Mouse (Mus musculus) midbrain, embryonic 12.5 days (tissue): ENCODE measurements around the gene Rhobtb1. TPM values are rescaled to one million over a fixed set of nuclear protein-coding genes. Genes with fewer than 3 reads are reported as not detected.

ENCODE experiments used
- ATAC-seq: fragments of 200-750 bp; cut with Nextera tagmentation; 2 replicates; pipeline ENCODE4 v1.8.0; 2017; ENCODE audit warnings: low read depth, moderate TSS enrichment, moderate library complexity; ENCODE audit not compliant: low FRiP score
- H3K27ac ChIP-seq: fragments of 300-500 bp; sonication (generic); replicated peaks from 2 replicates; pipeline ENCODE4 v1.5.1; 2016; ENCODE audit warnings: mild to moderate bottlenecking
- H3K27me3 ChIP-seq: fragments of 300-500 bp; sonication (generic); 2 replicates; pipeline ENCODE4 v1.6.1; 2016; ENCODE audit warnings: mild to moderate bottlenecking
- H3K36me3 ChIP-seq: fragments of 300-500 bp; sonication (generic); 2 replicates; pipeline ENCODE4 v1.6.1; 2016
- H3K4me1 ChIP-seq: fragments of 300-500 bp; sonication (generic); 2 replicates; pipeline ENCODE4 v1.6.1; 2016
- H3K4me2 ChIP-seq: fragments of 300-500 bp; sonication (generic); replicated peaks from 2 replicates; pipeline ENCODE4 v1.6.1; 2016; ENCODE audit warnings: mild to moderate bottlenecking, moderate library complexity
- H3K4me3 ChIP-seq: fragments of 300-500 bp; sonication (generic); 2 replicates; pipeline ENCODE4 v1.5.1; 2016; ENCODE audit warnings: mild to moderate bottlenecking
- H3K9ac ChIP-seq: fragments of 300-500 bp; sonication (generic); replicated peaks from 2 replicates; pipeline ENCODE4 v1.6.1; 2016; ENCODE audit warnings: mild to moderate bottlenecking, moderate library complexity
- H3K9me3 ChIP-seq: fragments of 300-500 bp; sonication (generic); 2 replicates; pipeline ENCODE4 v1.6.1; 2016; ENCODE audit warnings: mild to moderate bottlenecking
- WGBS: fragments of 180-500 bp; shearing (Covaris S2); methylation state at CpG from one replicate; pipeline ENCODE4 v1.1.7; 2016; 5-methylcytosine and 5-hydroxymethylcytosine counted together
- polyA plus RNA-seq: library from polyadenylated mRNA; unstranded; fragments of >200 nt; fragmentation: Nextera tagmentation; extraction: Ambion mirVana; gene quantifications from 2 replicates; pipeline ENCODE4 v1.2.1, GENCODE M21; 2016

Rhobtb1 gene
- polyA plus RNA-seq, 1 experiment from 2014 or later, result 21.3 TPM

DNA sequence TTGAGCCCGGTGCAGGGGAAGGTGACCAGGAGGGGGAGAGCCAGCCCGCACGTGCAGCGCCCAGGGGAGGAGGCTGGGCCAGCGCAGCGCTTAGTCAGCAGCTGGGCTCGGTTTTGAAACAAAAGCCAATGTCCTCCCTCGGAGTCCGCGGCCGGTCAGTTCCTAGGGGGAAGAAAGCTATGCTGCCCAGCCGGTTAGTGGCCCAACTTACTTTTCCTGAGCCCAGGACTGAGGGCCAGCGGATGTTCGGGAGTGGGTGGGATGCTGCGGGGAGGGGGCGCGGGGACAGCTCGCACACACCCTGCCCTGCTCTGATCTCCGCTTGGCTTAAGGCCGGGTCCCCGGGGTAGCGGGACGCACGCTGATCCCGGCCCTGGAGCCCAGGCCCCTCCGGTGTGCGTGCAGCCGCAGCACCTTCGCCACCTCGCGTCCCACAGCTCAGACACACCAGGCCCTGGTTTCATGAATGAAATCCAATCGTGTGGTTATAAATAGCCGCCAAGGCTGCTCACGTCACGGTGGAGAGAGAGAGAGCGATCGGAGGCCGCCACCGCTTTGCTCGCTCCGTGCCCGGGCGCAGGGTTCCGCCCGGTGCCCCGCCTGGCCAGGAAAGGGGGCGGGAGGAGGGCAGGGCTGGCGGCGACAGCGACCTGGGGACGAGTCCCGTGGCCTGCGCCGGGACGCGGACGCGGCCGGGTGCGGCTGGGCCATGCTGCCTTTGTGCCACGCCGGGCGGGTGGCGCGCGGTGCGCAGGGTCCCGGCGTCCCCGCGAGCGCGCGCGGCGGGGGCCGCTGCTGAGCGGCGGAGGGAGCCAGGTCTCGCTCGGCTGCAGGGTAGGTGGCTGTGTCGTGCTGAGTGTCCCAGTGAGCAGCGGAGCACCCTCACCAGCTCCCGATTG, 61.6 kb downstream of the Rhobtb1 start, which contains the start of gene A930033H14Rik:
Gene A930033H14Rik (minus strand): TSS at position 557 of the 899 bp plus-strand sequence.
- H3K4me2 ChIP-seq, result peak within 1 kb of the TSS; percentile 81
- peaks cover 14% of the 10 kb centered on the region; the same call in 1 of the 2 replicates for H3K4me1 ChIP-seq
- peak; percentile 93 for ATAC-seq
- peak within 1 kb of the TSS; percentile 88 for H3K9ac ChIP-seq
- peak within 1 kb of the TSS; percentile 78 for H3K4me3 ChIP-seq
- H3K27ac ChIP-seq, result peak within 1 kb of the TSS; percentile 95
- WGBS, result under 1% methylated on average over 71 of the region's 84 CpGs
- H3K27me3 ChIP-seq, result no peaks in the 10 kb centered on the region
- peaks cover 13% of the 10 kb centered on the region; the same call in 1 of the 2 replicates for H3K36me3 ChIP-seq
- 0 out of 2 replicates have a peak, but pooled peaks cover 3% of the 10 kb centered on the region for H3K9me3 ChIP-seq

DNA sequence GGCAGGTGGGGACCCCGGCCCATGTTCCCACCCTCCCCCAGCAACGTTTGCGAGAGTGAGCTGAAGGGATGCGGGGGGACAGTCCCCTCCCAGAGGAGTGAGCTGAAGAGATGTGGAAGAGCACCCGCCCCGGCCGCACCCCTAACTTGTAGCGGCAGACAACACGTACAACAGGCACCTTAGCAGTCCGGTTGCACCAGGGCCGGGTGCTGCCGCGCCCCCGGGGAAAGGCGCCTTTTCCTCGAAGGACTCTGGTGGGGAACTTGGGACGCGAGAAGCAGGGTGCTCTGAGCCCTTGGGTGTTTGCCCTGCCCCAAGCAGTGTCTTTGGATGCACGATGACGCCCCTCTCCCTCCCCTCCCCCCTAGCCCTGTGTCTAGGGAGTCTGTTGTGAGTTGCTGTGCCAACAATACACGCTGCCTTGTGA, 62.2 kb downstream of the Rhobtb1 start:
- ATAC-seq, result peak; percentile 53
- under 1% methylated on average over 19 of the region's 21 CpGs for WGBS
- 0 out of 2 replicates have a peak, but pooled peaks cover 3% of the 10 kb centered on the region for H3K9me3 ChIP-seq
- peak overlapping the region; percentile 78 for H3K4me3 ChIP-seq
- peaks cover 13% of the 10 kb centered on the region; the same call in 1 of the 2 replicates for H3K36me3 ChIP-seq
- H3K4me1 ChIP-seq, result peaks cover 14% of the 10 kb centered on the region; the same call in 1 of the 2 replicates
- no peaks in the 10 kb centered on the region for H3K27me3 ChIP-seq
- peak overlapping the region; percentile 81 for H3K4me2 ChIP-seq
- peak overlapping the region; percentile 95 for H3K27ac ChIP-seq
- H3K9ac ChIP-seq, result peak overlapping the region; percentile 88

DNA sequence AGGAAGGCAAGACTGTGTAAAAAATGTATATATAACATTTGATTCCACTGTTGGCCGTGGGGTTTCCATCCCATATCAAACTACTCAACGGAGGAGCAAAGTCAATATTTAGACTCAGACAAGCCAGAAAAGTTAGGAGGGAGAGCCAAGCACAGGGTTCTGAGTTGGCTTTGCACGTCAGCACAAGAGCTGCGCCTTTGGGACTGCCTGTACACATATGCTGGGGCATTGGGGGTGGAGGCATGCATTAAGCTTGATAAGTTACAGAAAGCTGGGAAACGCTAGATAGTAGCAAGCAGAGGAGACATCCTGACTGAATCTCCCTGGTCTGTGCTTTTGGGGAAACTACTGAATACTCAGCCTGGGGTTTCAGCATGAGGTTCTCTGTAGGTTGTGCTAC, 62.8 kb downstream of the Rhobtb1 start:
- Histone ChIP-seq H3K9ac (peak overlapping the region; percentile 88), H3K27me3 (no peaks in the 10 kb centered on the region), H3K4me2 (peak overlapping the region; percentile 81), H3K4me3 (peak overlapping the region; percentile 78), H3K27ac (0 out of 2 replicates have a peak overlapping the region, but pooled peaks have one; percentile 95), H3K9me3 (0 out of 2 replicates have a peak, but pooled peaks cover 3% of the 10 kb centered on the region), H3K4me1 (peaks cover 14% of the 10 kb centered on the region; the same call in 1 of the 2 replicates), H3K36me3 (peaks cover 16% of the 10 kb centered on the region; the same call in 1 of the 2 replicates)
- 40% methylated on average over 5 of the region's 5 CpGs for WGBS
- no peak for ATAC-seq

DNA sequence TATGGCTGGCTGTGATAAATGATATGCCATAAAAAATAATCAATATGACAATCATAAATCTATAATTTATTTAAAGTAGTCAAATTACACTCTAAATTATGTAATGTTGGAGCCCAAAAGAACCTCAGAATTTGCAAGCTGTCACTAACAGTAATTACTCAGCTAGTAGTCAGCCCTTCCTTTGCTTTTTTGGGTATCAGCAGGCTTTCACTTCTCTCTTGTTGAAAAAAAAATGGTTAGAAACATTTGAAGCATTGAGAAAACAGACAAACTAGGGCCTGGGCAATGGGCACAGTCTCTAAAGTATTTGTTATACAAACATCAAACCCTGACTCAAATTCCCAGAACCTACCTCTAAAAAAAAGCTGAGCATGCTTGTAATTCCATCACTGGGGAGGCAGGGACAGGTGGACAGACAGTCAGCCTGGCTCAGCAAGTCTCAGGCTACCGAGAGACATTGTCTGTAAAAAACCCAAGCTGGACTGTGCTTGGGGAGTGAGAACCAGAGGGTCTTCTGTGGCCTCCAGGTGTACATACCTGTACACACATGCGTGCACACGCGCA, 66.0 kb downstream of the Rhobtb1 start:
- peaks cover 11% of the 10 kb centered on the region; the same call in 1 of the 2 replicates for H3K4me1 ChIP-seq
- no peak overlapping the region for H3K4me2 ChIP-seq
- no peak overlapping the region for H3K27ac ChIP-seq
- peaks cover 16% of the 10 kb centered on the region; the same call in 1 of the 2 replicates for H3K36me3 ChIP-seq
- ATAC-seq, result no peak
- H3K9me3 ChIP-seq, result 0 out of 2 replicates have a peak, but pooled peaks cover 3% of the 10 kb centered on the region
- 94% methylated on average over 4 of the region's 4 CpGs for WGBS
- H3K27me3 ChIP-seq, result no peaks in the 10 kb centered on the region
- no peak overlapping the region for H3K4me3 ChIP-seq
- no peak overlapping the region for H3K9ac ChIP-seq

DNA sequence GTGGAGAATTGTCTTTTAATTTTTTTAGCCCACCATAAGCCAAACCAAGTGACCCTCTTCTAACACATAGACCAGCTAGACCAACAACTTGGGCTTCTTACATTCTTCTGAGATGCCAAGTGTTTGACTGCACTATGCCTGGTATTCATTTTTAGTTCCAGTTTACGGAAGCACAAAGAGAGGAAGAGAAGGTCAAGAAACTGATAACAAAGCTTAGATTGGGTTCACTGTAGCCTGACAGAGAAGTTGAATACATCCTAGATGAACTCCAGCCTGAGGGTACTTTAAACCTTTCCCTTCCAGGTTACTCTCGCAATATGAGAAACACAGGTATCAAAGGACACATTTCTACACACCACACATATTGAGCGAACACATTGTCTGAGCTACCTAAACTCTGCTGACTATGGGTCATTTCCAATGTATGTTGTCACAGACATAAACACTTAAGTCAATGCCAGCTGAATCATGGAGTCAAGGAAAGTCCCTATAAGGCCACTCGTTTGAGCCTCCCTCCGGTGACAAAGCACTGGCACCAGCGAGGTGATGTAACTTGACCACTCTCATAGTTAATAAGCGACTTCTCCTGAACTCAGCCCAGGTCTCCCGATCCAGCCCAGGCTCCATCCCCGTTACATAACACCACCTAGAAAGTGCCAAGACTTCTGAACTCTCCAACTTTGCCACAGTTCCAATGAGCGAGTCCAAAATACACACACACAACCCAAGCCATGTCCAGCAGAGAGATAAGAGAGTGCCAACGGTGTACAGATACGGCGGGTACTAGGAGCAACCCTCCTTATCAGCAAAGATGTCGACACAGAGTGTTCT, 67.4 kb downstream of the Rhobtb1 start:
- H3K9me3 ChIP-seq, result 0 out of 2 replicates have a peak, but pooled peaks cover 3% of the 10 kb centered on the region
- H3K36me3 ChIP-seq, result peaks cover 16% of the 10 kb centered on the region; the same call in 1 of the 2 replicates
- ATAC-seq, result no peak
- no peak overlapping the region for H3K9ac ChIP-seq
- H3K4me2 ChIP-seq, result no peak overlapping the region
- WGBS, result 91% methylated on average over 14 of the region's 14 CpGs
- H3K4me1 ChIP-seq, result peaks cover 9% of the 10 kb centered on the region; the same call in 1 of the 2 replicates
- no peaks in the 10 kb centered on the region for H3K27me3 ChIP-seq
- no peak overlapping the region for H3K4me3 ChIP-seq
- H3K27ac ChIP-seq, result no peak overlapping the region

DNA sequence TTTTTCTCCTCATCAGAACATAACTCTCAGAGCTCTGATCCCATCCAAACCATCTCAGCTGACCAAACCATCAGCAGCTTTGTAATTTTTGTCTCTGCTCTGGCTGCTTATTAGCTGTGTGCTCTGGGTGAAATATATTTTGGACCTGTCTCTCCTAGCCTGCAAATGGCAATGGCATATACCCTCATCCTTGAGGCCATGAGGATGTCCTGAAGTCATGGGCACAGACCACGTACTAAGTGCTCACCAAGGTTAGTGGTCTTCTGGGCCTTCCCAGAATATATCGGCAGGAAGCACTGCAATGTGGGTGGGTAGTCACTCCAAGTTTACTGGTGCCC, 68.0 kb downstream of the Rhobtb1 start:
- peaks cover 3% of the 10 kb centered on the region; the same call in 1 of the 2 replicates for H3K4me1 ChIP-seq
- WGBS, result 91% methylated on average over 2 of the region's 2 CpGs
- no peak overlapping the region for H3K4me3 ChIP-seq
- peaks cover 16% of the 10 kb centered on the region; the same call in 1 of the 2 replicates for H3K36me3 ChIP-seq
- no peak overlapping the region for H3K4me2 ChIP-seq
- H3K27ac ChIP-seq, result no peak overlapping the region
- no peak overlapping the region for H3K9ac ChIP-seq
- 0 out of 2 replicates have a peak, but pooled peaks cover 3% of the 10 kb centered on the region for H3K9me3 ChIP-seq
- ATAC-seq, result no peak
- no peaks in the 10 kb centered on the region for H3K27me3 ChIP-seq

DNA sequence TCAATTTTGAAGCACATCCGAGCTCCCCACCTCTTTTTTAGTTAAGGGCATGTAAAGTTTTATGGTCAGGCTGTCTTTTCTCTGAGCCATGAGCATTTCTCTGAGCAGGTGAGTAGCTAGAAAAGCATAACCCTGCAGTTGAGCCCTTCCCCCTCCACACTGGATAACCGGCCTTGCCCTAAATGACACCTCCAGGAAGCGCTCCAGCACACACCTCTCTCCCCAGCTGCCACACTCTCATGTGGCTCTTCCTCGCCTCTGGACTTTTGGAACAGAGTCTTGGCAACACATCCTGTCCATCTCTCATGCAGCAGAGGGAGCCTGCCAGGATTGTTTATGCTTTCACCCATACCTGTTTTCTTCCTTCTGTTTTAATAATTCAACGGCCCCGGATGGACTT, 69.1 kb downstream of the Rhobtb1 start:
- Histone ChIP-seq H3K9me3 (0 out of 2 replicates have a peak, but pooled peaks cover 3% of the 10 kb centered on the region), H3K27me3 (no peaks in the 10 kb centered on the region), H3K9ac (no peak overlapping the region), H3K4me1 (no peaks in the 10 kb centered on the region), H3K4me3 (no peak overlapping the region), H3K4me2 (no peak overlapping the region), H3K27ac (no peak overlapping the region), H3K36me3 (peaks cover 16% of the 10 kb centered on the region; the same call in 1 of the 2 replicates)
- 88% methylated on average over 6 of the region's 6 CpGs for WGBS
- no peak for ATAC-seq

DNA sequence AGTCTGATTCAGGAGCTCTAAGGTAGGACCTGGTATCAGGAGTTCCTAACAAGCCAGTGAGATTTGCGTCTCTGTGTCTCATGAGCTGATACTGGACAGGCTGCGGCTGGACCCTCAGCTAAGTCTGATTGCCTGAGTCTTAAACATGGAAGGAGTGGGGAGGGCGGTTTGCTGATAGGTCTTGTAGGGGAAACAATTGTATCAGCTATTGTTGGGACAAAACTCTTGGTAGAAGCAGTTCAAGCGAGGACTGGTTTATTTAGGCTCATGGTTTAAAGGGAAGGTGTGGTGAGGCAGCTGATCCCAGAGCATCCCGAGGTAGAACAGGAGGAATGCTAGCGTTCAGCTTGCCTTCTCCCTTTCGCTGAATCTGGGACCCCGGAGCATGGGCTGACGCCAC, 69.9 kb downstream of the Rhobtb1 start:
- Histone ChIP-seq H3K9me3 (0 out of 2 replicates have a peak, but pooled peaks cover 3% of the 10 kb centered on the region), H3K4me2 (no peak overlapping the region), H3K27ac (no peak overlapping the region), H3K4me3 (no peak overlapping the region), H3K36me3 (peaks cover 16% of the 10 kb centered on the region; the same call in 1 of the 2 replicates), H3K27me3 (no peaks in the 10 kb centered on the region), H3K9ac (no peak overlapping the region), H3K4me1 (no peaks in the 10 kb centered on the region)
- WGBS, result 94% methylated on average over 9 of the region's 9 CpGs
- ATAC-seq, result no peak

DNA sequence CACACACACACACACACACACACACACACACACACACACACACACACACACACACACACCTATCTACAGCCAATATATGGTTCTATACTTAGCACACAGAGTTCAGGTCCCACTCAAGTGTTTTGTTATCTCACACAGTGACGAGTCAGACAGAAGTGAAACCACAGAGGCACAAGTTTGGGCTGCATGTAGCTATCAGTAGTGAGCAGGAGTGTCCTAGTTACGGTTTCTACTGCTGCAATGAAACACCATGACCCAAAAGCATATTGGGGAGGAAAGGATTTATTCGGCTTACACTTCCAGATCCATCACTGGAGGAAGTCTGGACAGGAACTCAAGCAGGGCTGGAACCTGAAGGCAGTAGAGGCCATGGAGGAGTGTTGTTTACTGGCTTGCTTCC, 70.7 kb downstream of the Rhobtb1 start:
- WGBS, result 90% methylated on average over 3 of the region's 3 CpGs
- no peaks in the 10 kb centered on the region for H3K9me3 ChIP-seq
- H3K27me3 ChIP-seq, result no peaks in the 10 kb centered on the region
- no peak overlapping the region for H3K9ac ChIP-seq
- H3K4me2 ChIP-seq, result no peak overlapping the region
- H3K36me3 ChIP-seq, result peaks cover 8% of the 10 kb centered on the region; the same call in 1 of the 2 replicates
- ATAC-seq, result no peak
- no peak overlapping the region for H3K4me3 ChIP-seq
- H3K27ac ChIP-seq, result no peak overlapping the region
- no peaks in the 10 kb centered on the region for H3K4me1 ChIP-seq

DNA sequence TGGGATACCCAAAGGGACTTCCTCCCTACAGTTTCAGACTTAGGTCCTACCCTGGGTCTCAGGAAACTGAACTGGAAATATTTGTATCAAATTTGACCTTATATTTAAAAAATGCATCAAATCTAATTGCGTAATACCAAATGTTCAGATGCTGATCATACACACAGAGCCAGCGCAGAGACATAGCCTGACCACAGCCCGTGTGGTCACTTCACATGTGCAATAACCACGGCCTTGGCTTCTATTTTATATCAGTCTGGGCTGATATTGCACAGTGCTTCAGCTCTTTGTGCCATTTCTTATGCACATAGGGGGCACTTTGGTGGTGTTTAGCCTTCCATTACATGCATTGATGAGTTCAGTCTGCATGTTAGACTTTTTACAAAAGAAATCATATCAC, 72.0 kb downstream of the Rhobtb1 start:
- H3K9me3 ChIP-seq, result no peaks in the 10 kb centered on the region
- 0 out of 2 replicates have a peak, but pooled peaks cover 3% of the 10 kb centered on the region for H3K36me3 ChIP-seq
- H3K9ac ChIP-seq, result no peak overlapping the region
- WGBS, result 94% methylated on average over 4 of the region's 4 CpGs
- no peak for ATAC-seq
- no peak overlapping the region for H3K27ac ChIP-seq
- H3K4me2 ChIP-seq, result no peak overlapping the region
- no peaks in the 10 kb centered on the region for H3K27me3 ChIP-seq
- H3K4me3 ChIP-seq, result no peak overlapping the region
- H3K4me1 ChIP-seq, result no peaks in the 10 kb centered on the region

DNA sequence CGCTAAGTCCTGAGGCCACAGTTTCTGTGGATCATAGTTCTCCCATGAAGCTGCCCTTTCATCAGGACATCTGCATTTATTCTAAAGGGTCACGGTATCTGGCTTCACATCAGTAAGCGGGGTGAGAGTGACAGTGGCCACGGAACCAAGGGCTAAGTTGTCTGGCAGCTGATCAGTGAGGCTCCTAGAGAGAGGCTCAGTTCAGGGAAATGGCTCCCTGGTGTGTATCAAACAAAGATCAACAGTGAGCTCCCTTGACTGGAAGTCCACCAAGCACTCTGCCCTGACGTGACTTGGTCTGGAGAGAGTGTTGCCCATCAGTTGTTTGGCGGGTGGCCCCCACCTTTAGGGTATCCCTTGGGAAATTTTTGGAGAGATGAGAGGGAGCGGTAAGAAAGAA, 73.0 kb downstream of the Rhobtb1 start:
- no peak overlapping the region for H3K27ac ChIP-seq
- H3K4me2 ChIP-seq, result no peak overlapping the region
- ATAC-seq, result no peak
- WGBS, result 68% methylated on average over 7 of the region's 7 CpGs
- H3K4me1 ChIP-seq, result no peaks in the 10 kb centered on the region
- H3K36me3 ChIP-seq, result no peaks in the 10 kb centered on the region
- no peak overlapping the region for H3K9ac ChIP-seq
- no peak overlapping the region for H3K4me3 ChIP-seq
- no peaks in the 10 kb centered on the region for H3K9me3 ChIP-seq
- no peaks in the 10 kb centered on the region for H3K27me3 ChIP-seq
